Mouse (Mus musculus) liver, embryonic 13.5 days (tissue): Measurements from ENCODE around the gene Foxl1. TPM values are rescaled to one million over a fixed set of nuclear protein-coding genes. Genes with fewer than 3 reads are reported as not detected.

Source experiments
- ATAC-seq: fragments of 200-750 bp; cut with Nextera tagmentation; 2 replicates; pipeline ENCODE4 v1.8.0; 2017; ENCODE audit warnings: low read depth, mild to moderate bottlenecking, moderate number of reproducible peaks, moderate library complexity
- DNase-seq: peaks from one replicate; pipeline ENCODE4 v3.0.0; 2022
- H3K27ac ChIP-seq: fragments of 300-500 bp; sonication (generic); 2 replicates; pipeline ENCODE4 v1.5.1; 2015; ENCODE audit warnings: moderate library complexity, mild to moderate bottlenecking, inconsistent platforms
- H3K27me3 ChIP-seq: fragments of 300-500 bp; sonication (generic); 2 replicates; pipeline ENCODE4 v1.6.1; 2015; ENCODE audit warnings: mild to moderate bottlenecking, inconsistent platforms
- H3K36me3 ChIP-seq: fragments of 300-500 bp; sonication (generic); 2 replicates; pipeline ENCODE4 v1.6.1; 2015; ENCODE audit warnings: mild to moderate bottlenecking, inconsistent platforms
- H3K4me1 ChIP-seq: fragments of 300-500 bp; sonication (generic); replicated peaks from 2 replicates; pipeline ENCODE4 v1.6.1; 2015; ENCODE audit warnings: inconsistent platforms
- H3K4me2 ChIP-seq: fragments of 300-500 bp; sonication (generic); 2 replicates; pipeline ENCODE4 v1.6.1; 2015; ENCODE audit warnings: inconsistent platforms, mild to moderate bottlenecking, moderate library complexity
- H3K4me3 ChIP-seq: fragments of 300-500 bp; sonication (generic); replicated peaks from 2 replicates; pipeline ENCODE4 v1.5.1; 2015; ENCODE audit warnings: mild to moderate bottlenecking, inconsistent platforms
- H3K9ac ChIP-seq: fragments of 300-500 bp; sonication (generic); 2 replicates; pipeline ENCODE4 v1.6.1; 2015; ENCODE audit warnings: mild to moderate bottlenecking, inconsistent platforms
- H3K9me3 ChIP-seq: fragments of 300-500 bp; sonication (generic); replicated peaks from 2 replicates; pipeline ENCODE4 v1.6.1; 2016; ENCODE audit warnings: inconsistent platforms
- WGBS: fragments of 180-500 bp; shearing (Covaris S2); methylation state at CpG from one replicate; pipeline ENCODE4 v1.1.7; 2015; ENCODE audit not compliant: insufficient replicate concordance; 5-methylcytosine and 5-hydroxymethylcytosine counted together
- polyA plus RNA-seq: library from polyadenylated mRNA; unstranded; fragments of >200 nt; fragmentation: Nextera tagmentation; extraction: Ambion mirVana; gene quantifications from 2 replicates; pipeline ENCODE4 v1.2.1, GENCODE M21; 2015

The Foxl1 gene
- polyA plus RNA-seq, 1 experiment from 2014 or later = 0.14 TPM

DNA sequence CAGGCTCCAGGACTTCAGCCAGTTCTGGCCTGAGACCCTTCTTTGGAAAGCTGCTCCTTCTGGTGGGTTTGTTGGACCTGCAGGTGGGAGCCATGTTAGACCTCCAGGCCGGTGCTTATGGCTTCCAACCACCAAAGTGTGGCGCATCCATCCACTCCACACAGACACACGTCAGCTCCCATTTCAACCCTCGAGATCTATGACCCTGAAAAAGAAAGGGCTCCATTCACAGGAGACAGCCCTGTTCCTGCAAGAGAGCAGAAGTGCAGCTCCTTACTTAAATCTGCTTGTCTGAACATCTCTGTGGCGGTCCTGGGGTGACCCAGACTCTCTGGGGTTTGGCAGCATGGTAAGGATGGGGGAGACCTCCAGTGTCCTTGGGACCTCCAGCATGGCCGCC lies 34.2 kb upstream of the Foxl1 start:
- WGBS = 64% methylated on average over 6 of the region's 6 CpGs
- H3K27ac ChIP-seq = no peak overlapping the region
- H3K9ac ChIP-seq = no peak overlapping the region
- no peak for ATAC-seq
- no peak overlapping the region for H3K4me3 ChIP-seq
- peaks cover 55% of the 10 kb centered on the region for H3K27me3 ChIP-seq
- H3K4me1 ChIP-seq = no peaks in the 10 kb centered on the region; the same call in 1 of the 2 replicates
- no peak overlapping the region for H3K4me2 ChIP-seq
- H3K36me3 ChIP-seq = peaks cover 16% of the 10 kb centered on the region
- H3K9me3 ChIP-seq = no peaks in the 10 kb centered on the region
- DNase-seq = no peak

DNA sequence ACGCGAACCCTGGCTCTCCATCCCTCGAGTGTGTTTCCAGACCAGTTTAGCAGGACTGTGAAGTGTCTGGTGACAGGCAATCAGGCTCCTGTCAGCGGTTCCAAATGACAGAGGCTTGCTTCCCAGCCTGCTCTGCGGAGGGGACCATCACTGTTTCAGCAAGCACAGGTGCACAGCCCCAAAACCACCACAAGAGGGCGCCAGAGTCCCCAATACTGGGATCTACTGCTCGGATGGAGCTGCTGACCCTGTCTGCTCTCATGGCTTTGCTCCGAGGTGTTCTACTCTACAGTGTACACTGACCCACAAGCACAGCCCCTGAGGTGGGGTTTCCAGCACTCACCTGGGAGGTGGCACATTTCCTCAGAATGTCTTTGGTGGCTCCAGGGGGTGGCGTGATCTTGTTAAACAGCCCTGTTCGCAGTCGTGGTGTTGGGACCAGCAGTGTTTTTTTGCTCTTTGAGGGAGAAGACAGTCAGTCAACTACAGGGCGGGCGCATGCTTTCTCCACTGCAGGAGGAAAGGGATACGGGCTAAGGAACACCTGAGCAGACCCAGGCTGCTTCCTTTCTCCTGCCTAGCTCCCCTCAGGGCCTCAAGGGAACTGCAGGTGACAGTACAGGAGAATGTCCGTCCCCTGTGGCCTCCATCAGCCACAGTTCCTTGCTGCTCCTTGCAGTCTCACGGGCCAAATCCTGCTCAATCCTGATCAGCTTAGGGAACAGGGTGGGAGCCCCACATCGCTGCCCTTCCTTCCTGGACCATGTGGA lies 23.5 kb upstream of the Foxl1 start:
- Histone ChIP-seq H3K4me2 (no peak overlapping the region), H3K4me3 (no peak overlapping the region), H3K27me3 (no peaks in the 10 kb centered on the region), H3K27ac (no peak overlapping the region), H3K4me1 (peaks cover 18% of the 10 kb centered on the region), H3K36me3 (peaks cover 61% of the 10 kb centered on the region), H3K9ac (no peak overlapping the region), H3K9me3 (no peaks in the 10 kb centered on the region)
- 49% methylated on average over 17 of the region's 17 CpGs for WGBS
- DNase-seq (peak; percentile 63), ATAC-seq (no peak)

DNA sequence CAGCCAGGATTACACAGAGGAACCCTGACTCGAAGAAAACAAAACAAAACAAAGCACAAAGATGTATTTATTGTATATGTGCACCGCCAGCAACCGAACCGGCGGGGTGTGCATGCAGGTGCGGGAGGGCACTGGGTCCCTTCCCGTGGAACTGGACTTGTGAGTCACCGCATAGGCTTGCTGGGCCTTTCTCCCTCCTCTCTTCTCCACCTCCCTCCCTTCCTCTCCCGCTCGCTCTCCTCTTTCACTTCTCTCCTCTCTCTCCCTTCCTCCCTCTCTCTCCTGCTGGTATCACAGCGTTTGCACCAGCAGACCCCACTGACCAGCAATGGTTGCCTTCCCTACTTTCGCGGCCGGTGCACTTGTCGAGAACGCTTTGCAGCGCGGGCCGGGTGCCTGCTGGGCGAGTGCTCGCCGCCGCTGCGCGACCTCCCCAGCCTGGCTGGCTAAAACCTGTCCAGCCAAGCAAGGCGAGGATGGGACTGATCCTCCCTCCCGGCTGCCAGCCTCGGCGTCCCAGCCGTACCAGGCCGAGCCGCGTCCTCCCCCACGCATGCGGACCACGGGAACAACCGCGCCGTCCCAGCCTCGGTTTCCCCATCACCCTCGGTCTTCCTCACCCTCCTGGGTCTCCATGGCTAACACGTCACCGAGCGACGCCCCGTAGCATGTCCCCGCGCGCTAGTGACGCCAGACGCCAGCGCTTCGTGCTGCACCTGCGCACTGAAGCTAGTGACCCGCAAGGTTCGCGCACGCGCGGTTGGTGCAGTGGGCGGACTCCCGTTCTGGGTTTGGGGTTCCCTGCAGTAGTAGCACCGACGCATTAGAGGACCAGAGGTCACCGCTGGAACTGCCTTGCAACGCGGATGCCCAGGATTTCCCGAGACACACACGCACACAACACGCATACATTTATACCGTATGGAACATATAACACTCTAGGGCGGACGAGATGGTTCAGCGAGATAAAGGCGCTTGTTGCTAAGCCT lies 19.8 kb upstream of the Foxl1 start, which contains the start of gene Mthfsd:
Gene Mthfsd, minus strand, starts transcription at position 725 of the 989 bp plus-strand sequence.
- Histone ChIP-seq H3K4me1 (peaks cover 18% of the 10 kb centered on the region), H3K4me3 (peak within 1 kb of the TSS; percentile 86), H3K27ac (peak within 1 kb of the TSS; percentile 71), H3K4me2 (peak within 1 kb of the TSS; percentile 78), H3K9me3 (no peaks in the 10 kb centered on the region), H3K9ac (peak within 1 kb of the TSS; percentile 86), H3K36me3 (peaks cover 25% of the 10 kb centered on the region), H3K27me3 (peaks cover 25% of the 10 kb centered on the region)
- 2% methylated on average over 75 of the region's 75 CpGs for WGBS
- peak; percentile 93 for ATAC-seq
- DNase-seq = peak; percentile 97

DNA sequence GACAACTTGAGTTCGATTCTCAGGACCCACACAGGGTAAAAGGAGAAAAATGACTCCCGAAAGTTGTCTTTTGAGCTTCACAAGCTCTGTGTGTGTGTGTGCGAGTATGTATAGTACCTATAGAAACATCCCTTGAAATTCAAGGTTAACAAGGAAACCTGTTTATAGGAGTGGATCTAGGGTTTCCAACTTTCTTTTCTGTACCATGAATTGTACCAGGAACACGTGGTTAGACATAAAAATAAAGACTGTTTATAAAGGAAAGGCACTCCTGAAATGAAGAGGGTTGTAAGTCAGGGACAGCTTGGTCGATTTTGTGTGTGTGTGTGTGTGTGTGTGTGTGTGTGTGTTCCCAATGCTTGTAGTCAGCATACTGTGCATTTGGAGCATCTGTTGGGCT lies 19.1 kb upstream of the Foxl1 start:
- H3K27ac ChIP-seq = no peak overlapping the region
- peak overlapping the region; percentile 86 for H3K9ac ChIP-seq
- H3K36me3 ChIP-seq = peaks cover 18% of the 10 kb centered on the region
- ATAC-seq (no peak), DNase-seq (no peak)
- 6% methylated on average over 5 of the region's 5 CpGs for WGBS
- peak overlapping the region; percentile 86 for H3K4me3 ChIP-seq
- peak overlapping the region; percentile 78 for H3K4me2 ChIP-seq
- H3K4me1 ChIP-seq = peaks cover 18% of the 10 kb centered on the region
- H3K9me3 ChIP-seq = no peaks in the 10 kb centered on the region
- peaks cover 32% of the 10 kb centered on the region for H3K27me3 ChIP-seq

DNA sequence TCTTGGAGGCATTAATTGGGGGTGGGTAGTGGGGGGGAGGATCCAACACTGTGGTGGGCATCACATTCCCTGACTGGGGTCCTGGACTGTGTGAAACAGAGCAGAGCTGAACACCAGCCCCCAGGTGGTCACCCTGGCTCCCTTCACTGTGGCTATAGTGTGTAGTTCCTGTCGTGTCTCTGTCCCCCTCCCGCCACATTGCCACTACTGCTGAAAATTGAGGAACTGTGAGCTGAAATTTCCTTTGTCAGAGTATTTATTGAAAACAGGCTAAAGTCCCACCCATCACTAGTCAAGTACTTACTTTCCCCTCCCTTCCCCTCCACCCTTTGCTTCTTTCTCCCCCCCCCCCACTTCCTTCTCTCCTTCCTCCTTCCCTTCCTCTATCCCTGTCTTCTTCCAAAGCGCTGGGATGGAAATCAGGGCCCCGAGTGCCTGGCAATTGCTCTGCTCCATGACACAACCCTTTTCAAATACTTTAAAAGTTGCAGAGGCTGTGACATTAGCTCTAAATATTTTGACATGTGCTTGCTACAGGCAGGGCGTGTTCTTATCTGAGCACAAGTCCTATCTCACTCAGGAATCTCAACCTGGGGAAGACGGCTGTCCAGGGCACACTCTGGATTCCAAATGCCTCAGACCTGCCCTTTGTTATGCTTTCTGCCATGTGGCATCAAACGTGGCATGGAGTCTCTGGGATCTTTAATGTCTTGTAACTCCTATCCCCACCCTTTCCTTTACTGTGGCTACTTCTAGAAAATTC lies 16.4 kb upstream of the Foxl1 start:
- no peak for ATAC-seq
- no peaks in the 10 kb centered on the region for H3K9me3 ChIP-seq
- 0 out of 2 replicates have a peak, but pooled peaks cover 4% of the 10 kb centered on the region for H3K36me3 ChIP-seq
- H3K4me1 ChIP-seq = peaks cover 23% of the 10 kb centered on the region
- no peak overlapping the region for H3K9ac ChIP-seq
- H3K4me3 ChIP-seq = no peak overlapping the region
- 16% methylated on average over 7 of the region's 7 CpGs for WGBS
- H3K27me3 ChIP-seq = peaks cover 59% of the 10 kb centered on the region
- H3K27ac ChIP-seq = no peak overlapping the region
- no peak overlapping the region for H3K4me2 ChIP-seq
- no peak for DNase-seq

DNA sequence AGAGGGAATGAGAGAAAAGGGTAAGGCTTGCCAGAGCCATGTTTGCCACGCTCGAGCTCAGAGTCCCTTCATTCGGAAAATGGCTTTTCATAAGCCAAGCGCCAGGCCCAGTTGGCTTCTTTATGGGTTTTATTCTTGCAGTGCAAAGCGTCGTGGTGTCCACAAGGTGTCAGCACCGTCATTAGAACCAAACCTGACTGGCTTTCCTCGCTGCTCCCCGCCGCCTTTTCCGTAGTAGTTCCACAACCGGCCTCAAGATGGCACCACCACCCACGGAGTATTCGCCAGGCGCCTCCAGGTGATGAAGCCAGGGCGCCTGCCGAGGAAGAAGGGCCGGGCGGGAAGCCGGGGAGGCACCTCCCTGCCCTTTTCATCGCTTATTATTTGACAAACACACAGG lies 14.5 kb upstream of the Foxl1 start:
- DNase-seq (peak; percentile 84), ATAC-seq (0 out of 2 replicates have a peak, but pooled peaks have one; percentile 37)
- H3K4me1 ChIP-seq = peaks cover 15% of the 10 kb centered on the region
- H3K27me3 ChIP-seq = peaks cover 78% of the 10 kb centered on the region
- H3K4me3 ChIP-seq = no peak overlapping the region
- no peak overlapping the region for H3K4me2 ChIP-seq
- no peaks in the 10 kb centered on the region for H3K36me3 ChIP-seq
- H3K9me3 ChIP-seq = no peaks in the 10 kb centered on the region
- no peak overlapping the region for H3K27ac ChIP-seq
- no peak overlapping the region for H3K9ac ChIP-seq
- under 1% methylated on average over 21 of the region's 21 CpGs for WGBS

DNA sequence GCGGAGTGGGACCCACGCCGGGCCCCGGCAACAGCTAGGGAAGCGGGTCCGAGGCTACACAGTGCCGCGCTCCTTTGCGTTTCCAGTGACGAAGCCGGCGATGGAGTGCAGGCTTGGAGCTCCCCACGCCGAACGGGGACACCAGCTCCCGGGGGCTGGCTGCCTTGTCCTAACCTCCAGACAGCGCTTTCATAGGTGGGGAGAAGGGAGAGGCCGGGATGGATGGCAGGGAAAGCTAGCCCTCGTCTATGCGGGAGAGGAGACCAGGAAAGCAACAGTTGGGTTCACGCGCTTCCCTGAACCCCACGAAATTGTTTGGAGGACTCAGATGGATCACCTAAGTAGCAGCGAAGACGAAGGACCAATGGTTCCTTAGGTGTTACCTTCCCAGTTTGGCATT lies 12.6 kb upstream of the Foxl1 start:
- Histone ChIP-seq H3K27me3 (peaks cover 94% of the 10 kb centered on the region), H3K4me1 (peaks cover 8% of the 10 kb centered on the region; the same call in 1 of the 2 replicates), H3K4me2 (no peak overlapping the region), H3K36me3 (no peaks in the 10 kb centered on the region), H3K27ac (no peak overlapping the region), H3K9ac (no peak overlapping the region), H3K9me3 (no peaks in the 10 kb centered on the region), H3K4me3 (no peak overlapping the region)
- WGBS = 3% methylated on average over 25 of the region's 25 CpGs
- ATAC-seq (no peak), DNase-seq (no peak)

DNA sequence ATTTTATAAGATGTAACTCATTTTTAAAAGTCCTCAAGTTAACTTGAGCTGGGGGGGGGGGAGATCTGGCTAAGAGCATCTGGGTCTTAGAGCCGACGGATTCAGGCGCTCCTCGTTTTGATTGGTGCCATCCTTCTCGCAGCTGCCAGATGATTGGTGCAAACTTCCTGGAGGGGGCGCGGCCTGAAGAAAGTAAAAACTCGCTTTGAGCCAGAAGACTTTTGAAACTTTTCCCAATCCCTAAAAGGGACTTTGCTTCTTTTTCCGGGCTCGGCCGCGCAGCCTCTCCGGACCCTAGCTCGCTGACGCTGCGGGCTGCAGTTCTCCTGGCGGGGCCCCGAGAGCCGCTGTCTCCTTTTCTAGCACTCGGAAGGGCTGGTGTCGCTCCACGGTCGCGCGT lies 11.8 kb upstream of the Foxl1 start, which contains the start of gene Foxc2:
Gene Foxc2, plus strand, starts transcription at position 224 of the 400 bp plus-strand sequence.
- no peak within 1 kb of the TSS for H3K27ac ChIP-seq
- H3K4me2 ChIP-seq = peak within 1 kb of the TSS; percentile 67
- H3K4me3 ChIP-seq = peak within 1 kb of the TSS; percentile 53
- peaks cover 8% of the 10 kb centered on the region; the same call in 1 of the 2 replicates for H3K4me1 ChIP-seq
- H3K9me3 ChIP-seq = no peaks in the 10 kb centered on the region
- peaks cover 96% of the 10 kb centered on the region for H3K27me3 ChIP-seq
- H3K36me3 ChIP-seq = no peaks in the 10 kb centered on the region
- H3K9ac ChIP-seq = no peak within 1 kb of the TSS
- ATAC-seq (no peak), DNase-seq (no peak)
- 1% methylated on average over 25 of the region's 25 CpGs for WGBS

DNA sequence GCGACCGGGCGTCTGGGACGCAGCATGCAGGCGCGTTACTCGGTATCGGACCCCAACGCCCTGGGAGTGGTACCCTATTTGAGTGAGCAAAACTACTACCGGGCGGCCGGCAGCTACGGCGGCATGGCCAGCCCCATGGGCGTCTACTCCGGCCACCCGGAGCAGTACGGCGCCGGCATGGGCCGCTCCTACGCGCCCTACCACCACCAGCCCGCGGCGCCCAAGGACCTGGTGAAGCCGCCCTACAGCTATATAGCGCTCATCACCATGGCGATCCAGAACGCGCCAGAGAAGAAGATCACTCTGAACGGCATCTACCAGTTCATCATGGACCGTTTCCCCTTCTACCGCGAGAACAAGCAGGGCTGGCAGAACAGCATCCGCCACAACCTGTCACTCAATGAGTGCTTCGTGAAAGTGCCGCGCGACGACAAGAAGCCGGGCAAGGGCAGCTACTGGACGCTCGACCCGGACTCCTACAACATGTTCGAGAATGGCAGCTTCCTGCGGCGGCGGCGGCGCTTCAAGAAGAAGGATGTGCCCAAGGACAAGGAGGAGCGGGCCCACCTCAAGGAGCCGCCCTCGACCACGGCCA lies 11.1 kb upstream of the Foxl1 start:
- DNase-seq = no peak
- Histone ChIP-seq H3K27ac (no peak overlapping the region), H3K9me3 (no peaks in the 10 kb centered on the region), H3K27me3 (peaks cover 99% of the 10 kb centered on the region), H3K36me3 (no peaks in the 10 kb centered on the region), H3K4me2 (peak overlapping the region; percentile 67), H3K9ac (no peak overlapping the region), H3K4me3 (peak overlapping the region; percentile 53), H3K4me1 (peaks cover 8% of the 10 kb centered on the region; the same call in 1 of the 2 replicates)
- ATAC-seq = no peak; the same call in 1 of the 2 replicates
- 2% methylated on average over 54 of the region's 55 CpGs for WGBS

DNA sequence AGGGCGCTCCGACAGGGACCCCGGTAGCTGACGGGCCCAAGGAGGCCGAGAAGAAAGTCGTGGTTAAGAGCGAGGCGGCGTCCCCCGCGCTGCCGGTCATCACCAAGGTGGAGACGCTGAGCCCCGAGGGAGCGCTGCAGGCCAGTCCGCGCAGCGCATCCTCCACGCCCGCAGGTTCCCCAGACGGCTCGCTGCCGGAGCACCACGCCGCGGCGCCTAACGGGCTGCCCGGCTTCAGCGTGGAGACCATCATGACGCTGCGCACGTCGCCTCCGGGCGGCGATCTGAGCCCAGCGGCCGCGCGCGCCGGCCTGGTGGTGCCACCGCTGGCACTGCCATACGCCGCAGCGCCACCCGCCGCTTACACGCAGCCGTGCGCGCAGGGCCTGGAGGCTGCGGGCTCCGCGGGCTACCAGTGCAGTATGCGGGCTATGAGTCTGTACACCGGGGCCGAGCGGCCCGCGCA lies 10.5 kb upstream of the Foxl1 start:
- no peak for DNase-seq
- Histone ChIP-seq H3K27me3 (peaks cover 100% of the 10 kb centered on the region), H3K4me1 (peaks cover 8% of the 10 kb centered on the region; the same call in 1 of the 2 replicates), H3K4me2 (peak overlapping the region; percentile 67), H3K9ac (no peak overlapping the region), H3K4me3 (peak overlapping the region; percentile 53), H3K9me3 (no peaks in the 10 kb centered on the region), H3K36me3 (no peaks in the 10 kb centered on the region), H3K27ac (no peak overlapping the region)
- 2% methylated on average over 62 of the region's 62 CpGs for WGBS
- no peak for ATAC-seq
